Mouse (Mus musculus) heart, postnatal 0 days (tissue): ENCODE measurements around the gene Sirt7. TPM values are rescaled to one million over a fixed set of nuclear protein-coding genes. Genes with fewer than 3 reads are reported as not detected.

Experiments
- ATAC-seq: fragments of 200-750 bp; cut with Nextera tagmentation; 2 replicates; pipeline ENCODE4 v1.8.0; 2017; ENCODE audit warnings: low read depth, moderate number of reproducible peaks, moderate library complexity; ENCODE audit not compliant: insufficient read depth
- DNase-seq: peaks from one replicate; pipeline ENCODE4 v3.0.0-alpha.2; 2016; ENCODE audit warnings: low spot score
- H3K27ac ChIP-seq: fragments of 300-500 bp; sonication (generic); 2 replicates; pipeline ENCODE4 v1.5.1; 2014; ENCODE audit warnings: low read depth, mild to moderate bottlenecking
- H3K27me3 ChIP-seq: fragments of 300-500 bp; sonication (generic); 2 replicates; pipeline ENCODE4 v1.6.1; 2014; ENCODE audit warnings: low read length, mixed read lengths; ENCODE audit not compliant: control insufficient read depth, insufficient read depth
- H3K36me3 ChIP-seq: fragments of 300-500 bp; sonication (generic); replicated peaks from 2 replicates; pipeline ENCODE4 v1.6.1; 2014; ENCODE audit warnings: low read length, mixed read lengths; ENCODE audit not compliant: control insufficient read depth, insufficient read depth
- H3K4me1 ChIP-seq: fragments of 300-500 bp; sonication (generic); 2 replicates; pipeline ENCODE4 v1.6.1; 2014; ENCODE audit warnings: antibody characterized with exemption; ENCODE audit not compliant: control insufficient read depth, insufficient read depth
- H3K4me2 ChIP-seq: fragments of 300-500 bp; sonication (generic); 2 replicates; pipeline ENCODE4 v1.6.1; 2014; ENCODE audit warnings: low read depth, mild to moderate bottlenecking, low read length, moderate library complexity
- H3K4me3 ChIP-seq: fragments of 300-500 bp; sonication (generic); 2 replicates; pipeline ENCODE4 v1.5.1; 2014; ENCODE audit warnings: low read depth, low read length
- H3K9ac ChIP-seq: fragments of 300-500 bp; sonication (generic); replicated peaks from 2 replicates; pipeline ENCODE4 v1.6.1; 2014; ENCODE audit warnings: low read depth, low read length, mixed read lengths
- H3K9me3 ChIP-seq: fragments of 300-500 bp; sonication (generic); replicated peaks from 2 replicates; pipeline ENCODE4 v1.6.1; 2016; ENCODE audit warnings: low read length; ENCODE audit not compliant: control insufficient read depth
- CTCF ChIP-seq: IDR thresholded peaks from 2 replicates; pipeline ENCODE4 v1.5.1; 2016; ENCODE audit warnings: antibody characterized with exemption, control low read depth, low read depth
- EP300 ChIP-seq: IDR thresholded peaks from 2 replicates; pipeline ENCODE4 v1.6.1; 2016; ENCODE audit warnings: antibody characterized with exemption, low read depth
- WGBS: fragments of 180-500 bp; shearing (Covaris S2); extraction: QIAGEN DNeasy Blood & Tissue Kit; methylation state at CpG from one replicate; pipeline ENCODE4 v1.1.7; 2014; 5-methylcytosine and 5-hydroxymethylcytosine counted together
- polyA plus RNA-seq: library from polyadenylated mRNA; unstranded; fragments of >200 nt; fragmentation: Nextera tagmentation; extraction: Ambion mirVana; gene quantifications from 2 replicates; pipeline ENCODE4 v1.2.1, GENCODE M21; 2015
- total RNA-seq: library from RNA; depleted of rRNA; stranded (reverse); fragments of >200 nt; gene quantifications from 2 replicates; pipeline ENCODE4 v1.2.3, GENCODE M21; 2014; ENCODE audit warnings: low replicate concordance

Gene Sirt7
- total and polyA plus RNA-seq, 2 experiments from 2014 or later, result 14.1 to 63.2 TPM

GRCm38 (mm10) chr11:120608241-120609034 lies 16.6 kb downstream of the Sirt7 start, which contains the start of gene Npb:
Gene Npb, plus strand, starts transcription at chr11:120608477.
- no peaks in the 10 kb centered on the region for H3K27me3 ChIP-seq
- TF ChIP-seq CTCF (no peak), EP300 (no peak)
- peaks cover 21% of the 10 kb centered on the region; the same call in 1 of the 2 replicates for H3K4me1 ChIP-seq
- peaks cover 54% of the 10 kb centered on the region for H3K36me3 ChIP-seq
- peak within 1 kb of the TSS; percentile 29 for H3K4me3 ChIP-seq
- DNase-seq (no peak), ATAC-seq (0 out of 2 replicates have a peak, but pooled peaks have one; percentile 6)
- 10% methylated on average over 45 of the region's 45 CpGs for WGBS
- peak within 1 kb of the TSS; percentile 28 for H3K9ac ChIP-seq
- H3K9me3 ChIP-seq, result no peaks in the 10 kb centered on the region
- peak within 1 kb of the TSS; percentile 59 for H3K4me2 ChIP-seq
- peak within 1 kb of the TSS; percentile 52; the same call in 1 of the 2 replicates for H3K27ac ChIP-seq

GRCm38 (mm10) chr11:120606764-120607163 lies 18.3 kb downstream of the Sirt7 start:
- TF ChIP-seq CTCF (no peak), EP300 (no peak)
- Histone ChIP-seq H3K36me3 (peaks cover 56% of the 10 kb centered on the region), H3K9me3 (no peaks in the 10 kb centered on the region), H3K27me3 (no peaks in the 10 kb centered on the region), H3K9ac (no peak overlapping the region), H3K4me3 (no peak overlapping the region), H3K4me1 (peaks cover 21% of the 10 kb centered on the region; the same call in 1 of the 2 replicates), H3K27ac (peak overlapping the region; percentile 52), H3K4me2 (no peak overlapping the region)
- 64% methylated on average over 4 of the region's 4 CpGs for WGBS
- no peak for ATAC-seq
- no peak for DNase-seq

- Histone ChIP-seq H3K36me3 (peaks cover 52% of the 10 kb centered on the region), H3K4me1 (peaks cover 21% of the 10 kb centered on the region; the same call in 1 of the 2 replicates), H3K27ac (no peak overlapping the region), H3K9me3 (no peaks in the 10 kb centered on the region), H3K4me3 (no peak overlapping the region), H3K9ac (no peak overlapping the region), H3K27me3 (no peaks in the 10 kb centered on the region), H3K4me2 (no peak overlapping the region)
- DNase-seq (no peak), ATAC-seq (no peak)
- WGBS, result 82% methylated on average over 7 of the region's 7 CpGs
- TF ChIP-seq CTCF (no peak), EP300 (no peak)
Measured at GRCm38 (mm10) chr11:120605667-120606066, 19.4 kb downstream of the Sirt7 start.

- H3K4me2 ChIP-seq, result no peak overlapping the region
- TF ChIP-seq EP300 (no peak), CTCF (no peak)
- peaks cover 20% of the 10 kb centered on the region; the same call in 1 of the 2 replicates for H3K4me1 ChIP-seq
- WGBS, result 82% methylated on average over 2 of the region's 2 CpGs
- H3K36me3 ChIP-seq, result peaks cover 53% of the 10 kb centered on the region
- no peak for ATAC-seq
- H3K27me3 ChIP-seq, result no peaks in the 10 kb centered on the region
- H3K4me3 ChIP-seq, result no peak overlapping the region
- H3K9ac ChIP-seq, result no peak overlapping the region
- DNase-seq, result no peak
- no peaks in the 10 kb centered on the region for H3K9me3 ChIP-seq
- no peak overlapping the region for H3K27ac ChIP-seq
Measured at GRCm38 (mm10) chr11:120603545-120603944, 21.5 kb downstream of the Sirt7 start.

GRCm38 (mm10) chr11:120600716-120601115 lies 24.3 kb downstream of the Sirt7 start:
- Histone ChIP-seq H3K9ac (no peak overlapping the region), H3K9me3 (no peaks in the 10 kb centered on the region), H3K4me3 (no peak overlapping the region), H3K36me3 (peaks cover 61% of the 10 kb centered on the region), H3K27me3 (no peaks in the 10 kb centered on the region), H3K4me1 (peaks cover 12% of the 10 kb centered on the region), H3K4me2 (no peak overlapping the region), H3K27ac (no peak overlapping the region)
- ATAC-seq (no peak), DNase-seq (no peak)
- TF ChIP-seq EP300, result no peak
- no peak for TF ChIP-seq CTCF
- 91% methylated on average over 3 of the region's 3 CpGs for WGBS
